Mouse (Mus musculus): ENCODE results near the gene Rplp0.

DNA sequence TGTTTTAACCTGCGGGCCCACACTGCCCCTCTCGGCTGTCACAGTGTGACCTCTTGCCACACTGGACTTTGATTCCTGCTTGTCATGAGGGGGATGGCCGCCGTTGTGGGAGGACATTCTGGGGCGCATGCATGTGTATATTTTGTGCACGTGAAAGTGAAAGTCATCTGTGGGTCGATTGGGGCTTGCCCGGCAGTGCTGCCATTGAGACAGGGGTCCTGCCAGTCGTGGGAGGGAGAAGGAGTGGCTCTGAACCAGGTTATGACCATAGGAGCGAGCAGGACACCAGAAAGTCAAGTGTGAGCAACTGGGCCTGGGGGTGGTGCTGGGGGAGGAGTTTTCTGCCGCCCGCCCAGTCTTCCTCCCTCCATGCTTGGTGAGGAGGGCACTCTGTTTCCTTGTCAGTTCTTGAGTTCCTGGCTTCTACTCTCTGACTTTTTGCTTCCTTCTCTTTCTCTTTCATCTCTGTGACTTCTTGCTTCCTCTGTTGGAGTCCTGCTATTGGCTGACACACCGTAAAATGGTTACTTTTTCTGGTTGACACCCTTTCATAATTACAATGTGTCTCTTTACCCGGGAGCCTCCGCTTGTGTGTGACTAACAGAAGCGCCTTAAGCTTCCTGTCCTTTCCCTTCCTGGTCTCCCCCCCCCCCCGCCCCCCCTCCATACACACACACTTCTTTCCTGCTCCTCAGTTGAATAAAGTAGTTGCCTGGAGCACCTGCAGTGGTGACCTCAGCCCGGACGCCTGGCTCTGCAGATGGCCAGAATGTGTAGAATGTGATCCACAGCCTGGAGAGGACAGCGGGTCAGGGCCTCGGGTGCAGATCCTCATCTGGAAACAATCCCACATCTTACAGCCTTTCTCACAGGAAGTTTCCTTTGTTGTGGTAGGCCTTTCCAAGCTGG, 37.5 kb upstream of the Rplp0 start:
- no peak for TF ChIP-seq POLR2A (IDR thresholded peaks at IDR 0.05; ENCODE audit: insufficient read length, low read depth)
- TF ChIP-seq MAX (IDR thresholded peaks at IDR 0.05; ENCODE audit: low read depth) = no peak
- TF ChIP-seq USF1 (IDR thresholded peaks at IDR 0.05; ENCODE audit: low read depth) = no peak
- TF ChIP-seq CEBPB (IDR thresholded peaks at IDR 0.05; ENCODE audit: insufficient read depth, poor library complexity, severe bottlenecking) = no peak
- TF ChIP-seq MYOG (IDR thresholded peaks at IDR 0.05; ENCODE audit: control insufficient read depth in 1 of 3, insufficient read depth in 1 of 3, insufficient read length in 2 of 3, low read depth in 2 of 3) = peak in 1 of 3 experiments; percentile 13
- no peak for TF ChIP-seq POLR2AphosphoS2 (IDR thresholded peaks at IDR 0.05; ENCODE audit: insufficient read length, low read depth)
- no peak for TF ChIP-seq REST (IDR thresholded peaks at IDR 0.05; ENCODE audit: insufficient read depth, insufficient read length)
- no peak for TF ChIP-seq MYOD1 (IDR thresholded peaks at IDR 0.05; ENCODE audit: control insufficient read depth in 1 of 3, insufficient read length in 2 of 3, low read depth in 2 of 3)
- no peak for TF ChIP-seq TCF12 (IDR thresholded peaks at IDR 0.05; ENCODE audit: insufficient read depth, poor library complexity, severe bottlenecking)
- TF ChIP-seq E2F4 (IDR thresholded peaks at IDR 0.05; ENCODE audit: insufficient read depth) = no peak
- no peak for TF ChIP-seq SRF (IDR thresholded peaks at IDR 0.05; ENCODE audit: control insufficient read depth, insufficient read length, low read depth)
- TF ChIP-seq TCF3 (IDR thresholded peaks at IDR 0.05; ENCODE audit: insufficient read length, low read depth) = no peak
